Mouse (Mus musculus): ENCODE data around the gene Chga. TPM values are rescaled to one million over a fixed set of nuclear protein-coding genes. Genes with fewer than 3 reads are reported as not detected.

The Chga gene
- total RNA-seq, 2 experiments from 2014 or later: 0.21 to 0.36 TPM

DNA sequence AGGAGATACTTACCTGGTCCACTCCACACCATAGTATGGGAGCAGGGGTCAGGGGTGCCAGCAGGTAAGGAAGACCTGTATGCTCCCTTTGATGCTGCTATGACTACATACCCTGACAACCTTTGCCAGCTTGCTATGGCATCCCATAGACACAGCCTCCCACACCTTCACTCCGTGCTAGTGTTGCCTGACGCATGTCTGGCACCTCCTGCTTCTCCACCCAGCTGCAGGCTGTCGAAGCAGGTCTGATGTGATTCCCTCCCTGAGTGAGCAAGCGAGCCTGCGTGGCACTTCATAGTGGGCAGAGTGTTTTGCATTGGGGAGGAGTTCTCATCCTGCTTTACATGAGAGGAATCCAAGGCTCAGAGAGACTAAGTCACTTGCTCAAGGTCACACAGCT lies 2.6 kb downstream of the Chga start:
- no peak for DNase-seq

DNA sequence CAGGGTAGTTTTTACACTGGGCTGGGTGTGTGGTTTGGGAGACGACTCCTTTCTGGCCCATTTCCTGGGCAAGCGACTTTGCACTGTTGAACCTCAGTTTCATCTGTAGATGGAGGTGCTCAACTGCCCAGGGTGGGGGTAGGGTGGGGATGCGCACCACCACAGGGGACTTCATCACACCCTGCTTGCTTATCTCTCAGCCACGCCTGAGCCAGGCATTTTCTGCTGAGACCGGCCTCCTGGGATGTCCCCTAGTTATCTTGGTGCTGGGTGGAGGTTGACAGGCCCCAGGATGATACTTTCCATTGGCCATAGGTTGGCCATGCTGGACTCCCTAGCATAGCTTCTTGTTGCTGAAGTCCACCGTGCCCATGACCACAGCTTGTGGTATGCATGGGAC lies 10.3 kb downstream of the Chga start:
- no peak for DNase-seq

GRCm38 (mm10) chr12:102566951-102567350 lies 12.2 kb downstream of the Chga start:
- no peak for DNase-seq

DNA sequence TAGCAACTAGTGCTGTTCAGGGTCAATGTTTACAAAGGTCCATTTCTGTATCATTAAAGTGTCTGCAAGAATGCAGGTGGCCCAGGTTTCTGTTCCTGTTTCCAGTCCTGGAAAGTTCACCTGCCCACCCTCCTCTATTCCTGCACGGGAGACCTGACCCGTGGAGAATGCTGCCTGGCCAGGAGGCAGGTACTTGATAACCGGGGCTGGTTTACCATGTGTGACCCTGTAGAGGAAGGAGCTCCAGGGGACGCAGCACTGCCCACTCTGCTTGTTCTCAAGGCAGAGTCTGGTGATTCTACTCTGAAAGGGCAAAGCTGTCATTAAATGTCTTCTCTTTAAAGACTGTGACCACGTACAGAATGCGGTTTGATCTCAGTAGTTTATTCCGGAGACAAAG lies 13.4 kb downstream of the Chga start:
- no peak for DNase-seq

DNA sequence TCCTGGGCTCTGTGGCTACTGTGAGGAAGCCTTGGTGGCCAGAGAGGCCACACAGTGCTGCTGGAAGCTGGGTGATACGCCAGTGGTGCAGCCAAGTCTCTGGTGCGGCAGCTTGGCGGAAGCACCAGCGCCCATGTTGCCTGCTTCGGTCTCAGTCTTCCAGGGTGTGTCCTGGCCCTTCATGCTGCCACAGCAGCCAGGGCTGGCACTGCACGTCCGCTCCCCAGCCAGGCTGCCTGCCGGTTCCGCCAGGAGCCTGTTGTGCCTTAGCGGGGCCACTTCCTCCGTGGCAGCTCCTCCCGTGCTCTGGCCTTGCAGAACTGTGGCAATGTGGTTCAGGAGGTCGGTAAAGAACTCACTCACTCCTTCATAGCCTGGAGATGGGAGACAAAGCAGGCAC lies 15.3 kb downstream of the Chga start:
- no peak for DNase-seq

- no peak for DNase-seq
Measured at GRCm38 (mm10) chr12:102570734-102571133, 16.0 kb downstream of the Chga start.

DNA sequence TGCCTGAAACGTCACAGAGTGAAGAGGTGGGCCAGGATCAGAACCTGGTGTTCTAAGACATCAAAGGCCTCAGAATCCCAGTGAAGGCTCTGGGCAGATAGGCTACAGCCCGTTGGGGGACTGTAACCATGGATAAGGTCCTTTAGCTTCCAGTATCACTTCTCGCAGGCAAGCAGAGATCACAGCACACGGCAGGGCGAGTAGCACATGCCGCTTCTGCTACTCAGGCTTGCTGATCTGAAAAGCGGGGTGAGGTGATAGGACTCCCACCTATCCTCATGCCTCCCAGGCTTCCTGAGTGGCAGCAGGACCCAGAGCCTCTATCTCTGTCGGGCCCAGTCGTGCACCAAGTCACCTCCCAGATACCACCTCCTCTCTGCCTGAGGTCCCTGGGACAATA lies 16.9 kb downstream of the Chga start:
- no peak for DNase-seq

GRCm38 (mm10) chr12:102573036-102573435 lies 18.3 kb downstream of the Chga start:
- DNase-seq: no peak

- DNase-seq: no peak
Measured at GRCm38 (mm10) chr12:102575541-102576329, 21.0 kb downstream of the Chga start.

GRCm38 (mm10) chr12:102576659-102577398 lies 22.1 kb downstream of the Chga start:
- no peak for DNase-seq

DNA sequence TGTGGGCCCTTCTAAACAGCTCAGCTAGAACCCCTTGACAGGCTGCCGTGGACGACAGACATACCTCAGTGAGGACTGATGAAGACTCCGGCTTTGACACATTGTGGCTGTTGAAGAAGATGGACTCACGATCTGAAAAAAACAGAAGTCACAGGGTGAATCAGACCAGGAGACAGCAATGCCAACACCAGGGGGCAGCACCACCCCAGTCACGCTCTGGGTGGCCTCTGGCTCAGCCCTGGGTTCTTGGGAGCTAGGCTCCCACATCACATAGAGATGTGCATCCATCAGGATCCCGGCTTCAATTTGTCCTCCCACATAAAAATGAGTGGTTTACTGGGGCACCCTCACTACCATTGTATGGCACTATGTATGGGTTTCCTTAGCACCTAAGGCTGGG lies 24.3 kb downstream of the Chga start:
- DNase-seq: peak; percentile 89

DNA sequence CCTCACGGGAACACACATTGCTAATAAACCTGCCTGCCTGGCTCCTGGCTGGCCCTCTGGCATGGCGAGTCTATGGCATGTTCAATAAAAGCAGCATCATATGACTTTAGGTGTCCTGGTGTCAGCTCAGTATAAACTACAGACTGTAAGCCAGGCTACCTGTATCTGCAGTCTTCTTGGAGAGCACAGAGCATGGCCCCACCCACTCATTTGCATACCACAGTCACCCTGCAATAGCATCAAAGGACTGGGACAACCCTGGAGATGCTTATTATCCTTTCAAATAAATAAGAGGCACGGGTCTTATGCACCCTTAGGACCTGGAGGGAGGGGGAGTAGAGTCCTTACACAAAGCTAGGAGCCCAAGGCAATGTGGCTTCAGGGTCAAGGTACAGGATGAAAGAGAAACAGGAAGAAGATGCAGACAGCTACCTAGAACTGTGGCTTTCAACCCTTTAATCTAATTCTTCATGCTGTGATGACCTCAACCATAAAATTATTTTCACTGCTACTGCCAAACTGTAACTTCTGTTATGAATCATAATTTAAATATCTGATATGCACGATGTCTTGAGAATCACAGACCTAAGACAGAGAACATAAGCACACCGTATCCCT lies 26.9 kb downstream of the Chga start:
- no peak for DNase-seq

GRCm38 (mm10) chr12:102582441-102582840 lies 27.7 kb downstream of the Chga start:
- no peak for DNase-seq

DNA sequence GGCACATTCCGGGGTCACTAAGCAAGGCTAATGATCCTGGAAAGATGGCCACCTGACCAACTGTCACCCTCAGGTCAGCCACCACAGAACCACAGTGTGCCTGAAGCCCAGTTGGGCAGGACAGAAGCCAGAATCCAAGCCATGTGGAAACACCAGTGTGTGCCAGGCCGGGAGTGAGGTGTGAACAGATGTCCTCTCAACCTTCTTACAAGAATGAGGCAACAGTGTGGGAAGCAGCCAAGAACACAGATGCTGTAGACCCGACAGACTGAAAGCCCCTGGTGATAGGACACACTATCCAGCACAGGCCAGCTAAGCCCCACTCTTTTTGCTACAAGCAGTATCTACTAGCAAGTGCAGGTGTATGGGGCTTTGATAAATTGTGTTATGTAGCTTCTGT lies 30.6 kb downstream of the Chga start:
- no peak for DNase-seq

DNA sequence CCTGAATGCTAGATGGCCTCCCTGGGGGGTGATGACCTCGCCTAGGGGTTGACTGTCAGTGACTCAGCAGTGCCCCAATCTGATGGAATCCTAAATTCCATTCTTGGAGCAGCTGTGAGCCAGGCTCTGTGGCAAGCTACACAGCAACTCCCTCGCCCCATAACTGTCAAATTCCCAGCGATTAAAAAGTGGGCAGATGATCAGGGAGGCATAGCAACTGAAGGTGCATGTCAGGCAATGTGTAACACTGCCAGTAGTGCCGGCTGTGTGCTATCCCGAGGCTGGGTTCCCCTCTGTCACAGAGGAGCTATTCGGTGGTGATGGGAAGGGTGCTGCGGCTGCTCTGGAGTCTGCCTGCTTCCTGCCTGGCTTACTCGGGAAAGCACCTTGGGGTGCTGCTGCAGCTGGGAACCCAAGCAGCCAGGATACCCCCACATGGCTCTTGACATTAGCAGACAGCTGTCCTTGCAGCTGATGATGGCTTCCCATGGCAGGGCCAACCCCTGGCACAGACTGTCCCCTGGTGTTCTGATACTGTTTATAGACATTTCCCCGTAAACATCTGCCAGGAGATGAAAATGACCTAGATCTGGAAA lies 31.6 kb downstream of the Chga start:
- peak; percentile 38 for DNase-seq

GRCm38 (mm10) chr12:102587106-102587505 lies 32.3 kb downstream of the Chga start:
- DNase-seq: no peak

DNA sequence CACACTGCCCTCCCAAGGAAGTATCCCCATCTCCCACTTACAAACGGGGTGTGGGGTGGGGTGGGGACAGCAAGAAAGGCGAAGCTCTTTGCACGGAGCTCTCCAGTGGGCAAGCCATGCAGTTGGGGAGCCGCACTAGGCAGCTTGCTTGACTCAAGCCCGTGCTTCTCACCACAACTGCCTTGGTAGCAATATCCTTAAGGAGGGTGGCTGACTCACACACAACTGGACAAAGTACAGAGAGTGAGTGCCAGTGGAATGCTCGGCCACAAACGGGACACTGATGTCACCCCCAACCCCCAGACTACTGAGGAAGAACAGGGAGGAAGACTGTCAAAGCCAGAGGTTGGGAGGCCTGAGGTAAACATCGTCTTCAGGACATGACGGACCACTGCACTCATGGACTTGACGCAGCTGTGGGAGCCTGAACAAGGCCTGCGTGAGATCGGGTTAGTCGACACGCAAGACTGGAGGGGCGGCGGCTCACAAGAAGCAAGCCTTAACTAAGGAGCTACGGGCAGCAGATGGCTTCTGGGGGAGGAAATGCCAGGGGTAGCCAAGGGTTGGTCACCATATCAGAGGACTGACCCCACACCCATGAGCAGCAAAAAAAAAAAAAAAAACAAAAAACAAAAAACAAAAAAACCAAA lies 36.1 kb downstream of the Chga start:
- DNase-seq: no peak

DNA sequence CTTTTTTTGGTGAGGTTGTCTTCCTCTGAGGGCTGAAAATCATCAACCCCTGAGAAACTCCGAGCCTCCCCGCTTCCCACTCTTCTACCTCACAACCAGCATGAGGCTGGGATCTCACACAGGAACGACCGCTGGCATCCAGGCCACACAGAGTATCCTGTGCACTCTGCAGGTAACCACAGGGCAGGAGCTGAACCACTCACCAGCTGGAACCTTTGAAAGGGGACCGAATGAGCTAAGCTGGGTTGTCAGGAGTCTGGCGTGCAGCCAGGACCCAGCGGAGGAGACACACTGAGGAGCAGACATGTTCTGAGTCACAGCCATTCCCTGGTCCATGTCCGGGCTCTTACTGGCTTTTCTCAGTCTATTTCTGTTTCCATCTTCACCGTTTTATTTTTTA lies 38.9 kb downstream of the Chga start:
- DNase-seq: no peak

DNA sequence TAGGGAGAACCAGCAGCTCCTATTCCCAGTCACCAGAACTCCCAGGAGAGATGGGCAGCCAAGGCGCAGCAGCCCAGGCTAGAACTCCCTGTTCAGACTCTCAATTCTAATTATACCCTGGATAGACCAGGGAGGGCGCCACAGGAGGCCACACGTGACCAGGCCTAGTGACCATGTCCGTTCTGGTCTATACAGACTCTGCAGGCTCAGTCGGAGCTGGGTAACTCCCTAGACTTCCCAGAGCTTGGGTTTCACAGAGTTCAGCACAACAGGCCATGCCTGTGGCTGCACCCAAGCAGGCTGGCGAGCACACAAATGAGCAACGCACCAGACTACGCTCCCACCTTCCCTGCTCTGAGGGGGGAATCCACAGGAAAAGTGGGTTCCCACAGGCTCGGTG lies 39.9 kb downstream of the Chga start:
- DNase-seq: no peak

DNA sequence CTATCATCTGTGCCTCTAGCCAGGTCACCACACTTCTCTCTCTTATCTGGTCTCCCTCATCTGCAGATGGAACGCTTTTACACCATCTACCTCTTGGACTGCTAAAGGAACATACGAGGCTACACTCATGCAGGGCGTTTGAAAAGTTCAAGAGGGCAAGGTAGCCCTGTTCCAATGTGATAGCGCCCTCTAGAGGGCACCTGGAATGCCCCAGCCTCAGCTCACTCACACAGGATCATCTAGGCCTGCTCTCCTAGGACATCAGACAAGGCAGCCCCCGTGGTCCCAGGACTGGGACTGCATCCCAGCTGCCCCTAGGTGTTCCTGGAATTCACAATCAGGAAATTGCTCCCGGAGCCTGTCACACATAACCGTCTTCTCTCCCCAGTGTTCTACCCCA lies 41.6 kb downstream of the Chga start:
- no peak for DNase-seq

DNA sequence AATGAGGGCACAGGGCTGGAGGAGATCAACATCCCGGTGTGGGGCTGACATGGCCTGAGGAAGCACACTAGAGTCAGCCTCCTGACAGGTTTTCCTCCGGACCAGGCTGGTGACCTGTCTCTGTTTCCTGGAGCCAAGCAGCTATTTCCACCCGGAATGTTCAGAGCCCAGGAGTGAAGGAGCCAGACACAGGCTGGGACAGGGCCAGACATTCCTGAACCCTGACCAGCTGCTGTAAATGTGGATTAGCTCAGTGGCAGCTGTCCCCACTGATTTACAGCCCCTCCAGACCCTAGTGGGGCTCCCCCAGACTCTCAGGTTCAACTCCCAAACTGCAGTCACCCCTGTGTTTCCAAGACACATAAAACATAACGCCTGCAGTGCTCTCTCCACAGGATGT lies 42.7 kb downstream of the Chga start:
- peak; percentile 63 for DNase-seq

- DNase-seq: no peak
Measured at GRCm38 (mm10) chr12:102598535-102598934, 43.8 kb downstream of the Chga start.

- no peak for DNase-seq
Measured at GRCm38 (mm10) chr12:102599801-102600200, 45.0 kb downstream of the Chga start.
